Mouse (Mus musculus) embryonic facial prominence, embryonic 10.5 days (tissue): Measurements from ENCODE around the gene Fry. TPM values are rescaled to one million over a fixed set of nuclear protein-coding genes. Genes with fewer than 3 reads are reported as not detected.
A peak's percentile ranks its signal among the peaks of the same experiment; 100 is the strongest.

ENCODE experiments used
- DNase-seq: peaks from one replicate; pipeline ENCODE4 v3.0.0-alpha.2; 2017; ENCODE audit warnings: low spot score
- H3K27ac ChIP-seq: fragments of 300-500 bp; sonication (generic); replicated peaks from 2 replicates; pipeline ENCODE4 v1.5.1; 2016; ENCODE audit warnings: mild to moderate bottlenecking
- H3K27me3 ChIP-seq: fragments of 300-500 bp; sonication (generic); replicated peaks from 2 replicates; pipeline ENCODE4 v1.6.1; 2016; ENCODE audit warnings: low read depth, mild to moderate bottlenecking; ENCODE audit not compliant: poor library complexity, severe bottlenecking
- H3K36me3 ChIP-seq: fragments of 300-500 bp; sonication (generic); replicated peaks from 2 replicates; pipeline ENCODE4 v1.6.1; 2016; ENCODE audit warnings: mild to moderate bottlenecking, moderate library complexity
- H3K4me1 ChIP-seq: fragments of 300-500 bp; sonication (generic); 2 replicates; pipeline ENCODE4 v1.6.1; 2016
- H3K4me3 ChIP-seq: fragments of 300-500 bp; sonication (generic); 2 replicates; pipeline ENCODE4 v1.5.1; 2016; ENCODE audit warnings: mild to moderate bottlenecking, moderate library complexity
- H3K9me3 ChIP-seq: fragments of 300-500 bp; sonication (generic); 2 replicates; pipeline ENCODE4 v1.6.1; 2016; ENCODE audit warnings: mild to moderate bottlenecking
- WGBS: fragments of 180-500 bp; shearing (Covaris S2); methylation state at CpG from one replicate; pipeline ENCODE4 v1.1.7; 2016; 5-methylcytosine and 5-hydroxymethylcytosine counted together
- polyA plus RNA-seq: library from polyadenylated mRNA; unstranded; fragments of >200 nt; fragmentation: Nextera tagmentation; extraction: Ambion mirVana; gene quantifications from 2 replicates; pipeline ENCODE4 v1.2.1, GENCODE M21; 2016

Gene Fry
- polyA plus RNA-seq, 1 experiment from 2014 or later, result 7.4 TPM

GRCm38 (mm10) chr5:150135529-150135928, 17.1 kb downstream of the Fry start:
- DNase-seq, result no peak
- H3K4me3 ChIP-seq, result no peak overlapping the region
- H3K27ac ChIP-seq, result no peak overlapping the region
- H3K36me3 ChIP-seq, result no peaks in the 10 kb centered on the region
- no peaks in the 10 kb centered on the region for H3K27me3 ChIP-seq
- no peaks in the 10 kb centered on the region for H3K9me3 ChIP-seq
- no peaks in the 10 kb centered on the region for H3K4me1 ChIP-seq
- WGBS, result 92% methylated on average over 13 of the region's 13 CpGs

GRCm38 (mm10) chr5:150137772-150138451, 19.5 kb downstream of the Fry start:
- Histone ChIP-seq H3K9me3 (no peaks in the 10 kb centered on the region), H3K27ac (no peak overlapping the region), H3K27me3 (no peaks in the 10 kb centered on the region), H3K4me1 (no peaks in the 10 kb centered on the region), H3K4me3 (no peak overlapping the region), H3K36me3 (no peaks in the 10 kb centered on the region)
- WGBS, result 89% methylated on average over 9 of the region's 9 CpGs
- no peak for DNase-seq

GRCm38 (mm10) chr5:150140513-150140912, 22.1 kb downstream of the Fry start:
- H3K27ac ChIP-seq, result no peak overlapping the region
- no peak overlapping the region for H3K4me3 ChIP-seq
- no peaks in the 10 kb centered on the region for H3K27me3 ChIP-seq
- H3K9me3 ChIP-seq, result no peaks in the 10 kb centered on the region
- no peak for DNase-seq
- H3K4me1 ChIP-seq, result no peaks in the 10 kb centered on the region
- 67% methylated on average over 2 of the region's 2 CpGs for WGBS
- H3K36me3 ChIP-seq, result no peaks in the 10 kb centered on the region

DNA sequence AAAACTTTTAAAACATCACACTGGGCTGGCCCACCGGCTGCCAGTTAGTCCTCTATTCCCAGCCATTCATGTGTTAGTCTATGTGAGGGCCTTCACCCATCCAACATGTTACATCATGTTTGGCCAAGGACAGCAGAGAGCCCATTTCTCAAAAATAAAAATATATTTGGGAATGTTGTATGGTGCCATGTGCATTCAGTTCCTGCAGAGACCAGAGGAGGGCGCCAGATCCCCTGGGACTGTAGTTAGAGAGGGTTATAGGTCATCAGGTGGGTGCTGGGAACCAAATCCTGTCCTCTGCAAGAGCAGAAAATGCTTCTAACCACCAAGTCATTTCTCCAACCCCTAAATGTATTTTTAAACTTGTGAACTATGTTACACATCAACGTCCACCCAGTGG, 27.5 kb downstream of the Fry start:
- Histone ChIP-seq H3K4me3 (no peak overlapping the region), H3K36me3 (no peaks in the 10 kb centered on the region), H3K4me1 (no peaks in the 10 kb centered on the region), H3K27me3 (no peaks in the 10 kb centered on the region), H3K9me3 (no peaks in the 10 kb centered on the region), H3K27ac (no peak overlapping the region)
- DNase-seq, result no peak
- WGBS, result 80% methylated on average over 3 of the region's 3 CpGs

- Histone ChIP-seq H3K4me1 (no peaks in the 10 kb centered on the region), H3K27ac (no peak overlapping the region), H3K9me3 (no peaks in the 10 kb centered on the region), H3K36me3 (no peaks in the 10 kb centered on the region), H3K27me3 (no peaks in the 10 kb centered on the region), H3K4me3 (no peak overlapping the region)
- DNase-seq, result no peak
- WGBS, result 93% methylated on average over 4 of the region's 4 CpGs
These were observed 28.2 kb downstream of the Fry start for GRCm38 (mm10) chr5:150146612-150147011.

DNA sequence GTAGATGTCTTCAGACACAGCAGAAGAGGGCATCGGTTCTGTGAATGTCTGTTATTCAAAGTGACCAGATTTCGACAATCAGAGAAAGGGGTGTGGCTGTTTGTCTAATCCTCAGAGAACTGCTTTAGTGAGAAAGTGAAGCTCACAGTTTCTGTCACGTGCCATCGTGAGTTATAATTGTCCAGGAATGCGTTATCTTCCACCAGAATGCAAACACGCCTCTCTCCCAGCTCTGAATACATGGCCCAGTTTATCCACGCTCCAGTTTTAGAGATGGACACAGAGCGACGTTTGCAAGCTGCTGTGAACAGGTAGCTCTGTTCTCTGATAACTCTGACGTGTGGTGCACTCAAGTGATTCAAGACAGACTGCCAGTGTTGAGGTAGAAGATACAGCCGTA, 31.3 kb downstream of the Fry start:
- H3K9me3 ChIP-seq, result no peaks in the 10 kb centered on the region
- no peak overlapping the region for H3K27ac ChIP-seq
- DNase-seq, result no peak
- 87% methylated on average over 11 of the region's 11 CpGs for WGBS
- H3K4me1 ChIP-seq, result peaks cover 6% of the 10 kb centered on the region
- H3K36me3 ChIP-seq, result no peaks in the 10 kb centered on the region
- H3K4me3 ChIP-seq, result no peak overlapping the region
- H3K27me3 ChIP-seq, result no peaks in the 10 kb centered on the region

- 94% methylated on average over 4 of the region's 4 CpGs for WGBS
- no peak overlapping the region for H3K27ac ChIP-seq
- H3K36me3 ChIP-seq, result no peaks in the 10 kb centered on the region
- no peaks in the 10 kb centered on the region for H3K27me3 ChIP-seq
- no peak for DNase-seq
- peaks cover 6% of the 10 kb centered on the region for H3K4me1 ChIP-seq
- H3K4me3 ChIP-seq, result no peak overlapping the region
- no peaks in the 10 kb centered on the region for H3K9me3 ChIP-seq
These were observed 32.5 kb downstream of the Fry start for GRCm38 (mm10) chr5:150150986-150151385.

GRCm38 (mm10) chr5:150152071-150152879, 33.8 kb downstream of the Fry start:
- no peaks in the 10 kb centered on the region for H3K36me3 ChIP-seq
- WGBS, result 70% methylated on average over 22 of the region's 22 CpGs
- no peaks in the 10 kb centered on the region for H3K9me3 ChIP-seq

GRCm38 (mm10) chr5:150152880-150153281, 34.4 kb downstream of the Fry start:
- H3K9me3 ChIP-seq, result no peaks in the 10 kb centered on the region
- H3K4me3 ChIP-seq, result no peak overlapping the region
- H3K4me1 ChIP-seq, result peaks cover 6% of the 10 kb centered on the region
- H3K27ac ChIP-seq, result no peak overlapping the region
- no peaks in the 10 kb centered on the region for H3K36me3 ChIP-seq
- no peaks in the 10 kb centered on the region for H3K27me3 ChIP-seq
- DNase-seq, result no peak
- 85% methylated on average over 10 of the region's 10 CpGs for WGBS

More at GRCm38 (mm10) chr5:150152071-150152879, 33.8 kb downstream of the Fry start:
- Histone ChIP-seq H3K27me3 (no peaks in the 10 kb centered on the region), H3K27ac (peak overlapping the region; percentile 25; the same call in 1 of the 2 replicates), H3K4me1 (peaks cover 6% of the 10 kb centered on the region), H3K4me3 (no peak overlapping the region)
- DNase-seq, result no peak

GRCm38 (mm10) chr5:150155388-150155787, 36.9 kb downstream of the Fry start:
- H3K27me3 ChIP-seq, result no peaks in the 10 kb centered on the region
- WGBS, result 91% methylated on average over 8 of the region's 8 CpGs
- H3K36me3 ChIP-seq, result no peaks in the 10 kb centered on the region
- no peaks in the 10 kb centered on the region for H3K9me3 ChIP-seq
- peaks cover 15% of the 10 kb centered on the region for H3K4me1 ChIP-seq
- no peak for DNase-seq
- H3K4me3 ChIP-seq, result no peak overlapping the region
- H3K27ac ChIP-seq, result no peak overlapping the region

DNA sequence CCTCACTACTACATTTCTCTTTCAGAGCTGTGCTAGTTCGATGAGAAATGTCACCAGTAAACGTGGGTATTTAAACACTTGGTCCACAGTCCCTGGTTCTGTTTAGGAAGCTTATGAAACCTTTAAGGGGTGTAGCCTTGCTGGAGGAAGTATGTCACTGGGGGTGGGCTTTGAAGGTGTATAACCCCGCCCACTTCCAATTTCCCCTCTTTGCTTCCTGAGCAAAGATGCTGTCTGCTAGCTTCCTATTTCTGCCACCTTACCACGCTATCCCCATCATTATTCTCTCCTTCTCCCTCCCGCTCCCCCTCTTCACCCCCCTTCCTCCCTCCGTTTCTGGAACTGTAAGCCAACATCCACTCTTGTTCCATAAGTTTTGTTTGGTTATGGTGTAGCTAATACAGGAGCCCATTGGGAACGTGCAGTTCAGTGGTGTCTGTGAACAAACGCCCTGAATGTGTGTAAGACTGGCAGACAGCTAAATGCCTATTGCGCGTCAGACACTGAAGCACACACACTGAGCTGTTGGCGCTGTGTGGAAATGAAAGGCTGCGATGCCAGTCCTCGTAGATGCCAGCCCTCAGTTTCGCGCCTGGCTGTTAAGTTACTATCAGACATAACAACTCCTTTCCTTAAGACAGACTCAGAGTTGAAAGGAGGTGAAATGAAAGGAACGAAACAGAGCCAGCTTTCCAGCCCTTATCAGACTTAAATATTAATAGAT, 37.8 kb downstream of the Fry start:
- Histone ChIP-seq H3K4me3 (no peak overlapping the region), H3K36me3 (no peaks in the 10 kb centered on the region), H3K4me1 (peaks cover 15% of the 10 kb centered on the region), H3K9me3 (no peaks in the 10 kb centered on the region), H3K27ac (no peak overlapping the region), H3K27me3 (no peaks in the 10 kb centered on the region)
- no peak for DNase-seq
- 91% methylated on average over 16 of the region's 16 CpGs for WGBS

GRCm38 (mm10) chr5:150157682-150158081, 39.2 kb downstream of the Fry start:
- H3K9me3 ChIP-seq, result no peaks in the 10 kb centered on the region
- H3K4me1 ChIP-seq, result peaks cover 9% of the 10 kb centered on the region
- no peak overlapping the region for H3K4me3 ChIP-seq
- 42% methylated on average over 6 of the region's 6 CpGs for WGBS
- peak; percentile 59 for DNase-seq
- H3K27me3 ChIP-seq, result no peaks in the 10 kb centered on the region
- H3K36me3 ChIP-seq, result no peaks in the 10 kb centered on the region
- no peak overlapping the region for H3K27ac ChIP-seq
